29 mouse cellular contexts compared by ENCODE assay signal in the genomic region with DNA sequence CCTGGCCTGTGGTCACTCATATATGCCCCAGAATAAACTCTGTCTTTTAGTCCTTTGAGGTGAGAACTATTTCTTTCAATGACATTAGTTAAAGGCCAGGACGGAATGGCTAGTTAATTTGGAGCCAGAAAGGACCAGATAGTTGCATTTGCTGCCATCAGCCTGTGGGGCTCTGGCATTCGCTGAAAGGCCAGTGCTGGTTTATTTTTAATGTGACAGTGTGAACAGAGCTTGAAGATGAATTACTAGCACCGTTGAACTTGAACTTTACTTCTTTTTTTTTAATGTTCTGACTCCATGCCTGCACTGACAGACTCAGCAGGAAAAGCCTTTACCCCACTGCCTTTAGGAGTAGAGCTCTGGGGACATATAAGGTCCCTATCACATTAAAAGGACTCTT. TPM values are rescaled to one million over a fixed set of nuclear protein-coding genes. Genes with fewer than 3 reads are reported as not detected.
DNase-seq lines count a peak whose midpoint lies in the region; ATAC-seq lines count a peak whose summit lies in the region.
"Had no signal": no experiment of that assay in that cellular context is flagged by ENCODE, and none has a peak within 500 bp of the region (broad histone marks: within the 10 kb centered on the region; RNA-seq: fewer than 3 reads in every experiment).

No protein-coding gene starts in this region.

- H3K4me3 ChIP-seq in kidney, embryonic 15.5 days (replicated peaks) = no peak overlapping the region
- H3K4me3 ChIP-seq in kidney, embryonic 16.5 days (ENCODE audit: low read length) = no peak overlapping the region
- no peak overlapping the region for H3K4me3 ChIP-seq in forebrain, embryonic 13.5 days
- H3K4me3 ChIP-seq: forebrain, embryonic 10.5 days; gastrocnemius, adult 2 months; hindbrain, embryonic 12.5 days; hindbrain, embryonic 15.5 days had no signal

- no peak overlapping the region for H3K4me2 ChIP-seq in kidney, embryonic 15.5 days
- H3K4me2 ChIP-seq in kidney, embryonic 16.5 days (replicated peaks; ENCODE audit: low read depth, low read length) = no peak overlapping the region
- H3K4me2 ChIP-seq in forebrain, embryonic 13.5 days = no peak overlapping the region
- H3K4me2 ChIP-seq: heart, embryonic 11.5 days; hindbrain, embryonic 12.5 days; hindbrain, embryonic 15.5 days had no signal

- H3K27me3 ChIP-seq in kidney, embryonic 15.5 days = no peaks in the 10 kb centered on the region
- H3K27me3 ChIP-seq in kidney, embryonic 16.5 days (ENCODE audit: insufficient read depth, low read length) = no peaks in the 10 kb centered on the region
- H3K27me3 ChIP-seq in forebrain, embryonic 13.5 days = no peaks in the 10 kb centered on the region
- H3K27me3 ChIP-seq: hindbrain, embryonic 12.5 days; hindbrain, embryonic 15.5 days had no signal

- H3K9me3 ChIP-seq in kidney, embryonic 15.5 days (replicated peaks) = no peaks in the 10 kb centered on the region
- H3K9me3 ChIP-seq in kidney, embryonic 16.5 days (ENCODE audit: low read length) = peaks cover 3% of the 10 kb centered on the region; the same call in 1 of the 2 replicates
- H3K9me3 ChIP-seq in forebrain, embryonic 13.5 days (replicated peaks) = no peaks in the 10 kb centered on the region
- H3K9me3 ChIP-seq: forebrain, embryonic 10.5 days; G1E; hindbrain, embryonic 12.5 days; hindbrain, embryonic 15.5 days had no signal

- no peaks in the 10 kb centered on the region for H3K4me1 ChIP-seq in kidney, embryonic 15.5 days
- H3K4me1 ChIP-seq in kidney, embryonic 16.5 days (ENCODE audit: insufficient read depth, low read length) = no peaks in the 10 kb centered on the region
- no peaks in the 10 kb centered on the region for H3K4me1 ChIP-seq in forebrain, embryonic 13.5 days
- H3K4me1 ChIP-seq: forebrain, embryonic 10.5 days; hindbrain, embryonic 12.5 days; hindbrain, embryonic 15.5 days had no signal

- no peak for ATAC-seq in kidney, embryonic 15.5 days (replicated peaks; ENCODE audit: low FRiP score)
- ATAC-seq in kidney, embryonic 16.5 days (ENCODE audit: low FRiP score, low TSS enrichment) = no peak
- no peak for ATAC-seq in forebrain, embryonic 13.5 days
- ATAC-seq: forebrain, embryonic 14.5 days; forebrain, postnatal 0 days; Patski had no signal

- WGBS in kidney, embryonic 15.5 days = 52% methylated on average over 3 of the region's 3 CpGs
- WGBS in kidney, embryonic 16.5 days = 46% methylated on average over 3 of the region's 3 CpGs
- WGBS in forebrain, embryonic 13.5 days = 78% methylated on average over 3 of the region's 3 CpGs

- H3K36me3 ChIP-seq in kidney, embryonic 15.5 days = no peaks in the 10 kb centered on the region
- H3K36me3 ChIP-seq in kidney, embryonic 16.5 days (ENCODE audit: insufficient read depth, low read length) = no peaks in the 10 kb centered on the region
- H3K36me3 ChIP-seq in forebrain, embryonic 13.5 days (ENCODE audit: poor library complexity, severe bottlenecking) = no peaks in the 10 kb centered on the region
- H3K36me3 ChIP-seq: forebrain, embryonic 10.5 days; G1E; hindbrain, embryonic 12.5 days; hindbrain, embryonic 15.5 days had no signal

- DNase-seq in adrenal gland, adult 2 months = peak; percentile 7
- no peak for DNase-seq in adrenal gland, postnatal 25 days
- DNase-seq in kidney, adult 11 months = peak; percentile 4
- peak; percentile 43 for DNase-seq in kidney, adult 9 months
- DNase-seq: B cell, adult 2 months; cerebellum, adult 18-20 months; cerebellum, adult 9-10 months; forebrain, postnatal 0 days; gastrocnemius, adult 2 months; gastrocnemius, postnatal 14 days; heart, adult 11 months had no signal

- no peak overlapping the region for H3K9ac ChIP-seq in kidney, embryonic 15.5 days
- no peak overlapping the region for H3K9ac ChIP-seq in kidney, embryonic 16.5 days (replicated peaks; ENCODE audit: low read length)
- H3K9ac ChIP-seq in forebrain, embryonic 13.5 days = no peak overlapping the region
- H3K9ac ChIP-seq: forebrain, postnatal 0 days; hindbrain, embryonic 12.5 days; hindbrain, embryonic 15.5 days had no signal

- H3K27ac ChIP-seq in kidney, embryonic 15.5 days = no peak overlapping the region
- H3K27ac ChIP-seq in kidney, embryonic 16.5 days (ENCODE audit: low read length) = no peak overlapping the region
- H3K27ac ChIP-seq in forebrain, embryonic 13.5 days = no peak overlapping the region
- H3K27ac ChIP-seq: forebrain, embryonic 10.5 days; gastrocnemius, adult 2 months; hindbrain, embryonic 12.5 days; hindbrain, embryonic 15.5 days had no signal

RNA-seq across cellular contexts. Expression of a gene that starts 46.8 kb away (rescaled TPM):
- not detected for total RNA-seq in adrenal gland, adult 2 months (2021)
- not detected in 2 replicates for polyA plus RNA-seq in adrenal gland, adult 2 months (2012; rRNA removed)
- not detected in 2 replicates for total RNA-seq in adrenal gland, postnatal 25 days (2021)
- not detected in 2 replicates for polyA plus RNA-seq in kidney, embryonic 15.5 days (2015; fragmentation: Nextera tagmentation; extraction: Ambion mirVana)
- polyA plus RNA-seq in kidney, embryonic 16.5 days (2015; fragmentation: Nextera tagmentation; extraction: Ambion mirVana) = not detected in 2 replicates
- polyA plus RNA-seq in forebrain, embryonic 13.5 days (2015; fragmentation: Nextera tagmentation; extraction: Ambion mirVana) = 0.28 TPM in 1 of 2 replicates, not detected in the other
- total RNA-seq: CH12.LX; G1E; gastrocnemius, adult 2 months; gastrocnemius, postnatal 14 days; gastrocnemius, postnatal 4 days; heart, adult 8-10 months; heart, postnatal 25 days; hematopoietic stem cell, adult 5-6 weeks had no signal
- polyA plus RNA-seq: embryonic facial prominence, embryonic 11.5 days; forebrain, embryonic 10.5 days; forebrain, embryonic 14.5 days; G1E; heart, postnatal 0 days; hindbrain, embryonic 15.5 days; intestine, embryonic 14.5 days; Patski had no signal
